Mouse (Mus musculus) G1E (cell line): ENCODE data around the gene Rassf10. TPM values are rescaled to one million over a fixed set of nuclear protein-coding genes. Genes with fewer than 3 reads are reported as not detected.

Experiments
- ATAC-seq: 2 replicates; pipeline ENCODE4 v1.8.0; 2016; ENCODE audit warnings: mild to moderate bottlenecking; ENCODE audit not compliant: insufficient number of reproducible peaks, poor library complexity, low FRiP score, severe bottlenecking; ENCODE audit errors: extremely low read depth
- DNase-seq: peaks from one replicate; pipeline ENCODE4 v3.0.0; 2012; ENCODE audit warnings: low spot score
- H3K27me3 ChIP-seq: 2 replicates; pipeline ENCODE4 v1.6.1; 2012; ENCODE audit warnings: mild to moderate bottlenecking, low read length, inconsistent platforms; ENCODE audit not compliant: insufficient read depth
- H3K36me3 ChIP-seq: replicated peaks from 2 replicates; pipeline ENCODE3; 2012; ENCODE audit warnings: mild to moderate bottlenecking, inconsistent platforms
- H3K4me1 ChIP-seq: 2 replicates; pipeline ENCODE4 v1.6.1; 2012; ENCODE audit warnings: low read depth, low read length, inconsistent platforms, mixed read lengths; ENCODE audit not compliant: insufficient read depth
- H3K4me3 ChIP-seq: 2 replicates; pipeline ENCODE4 v1.5.1; 2012; ENCODE audit warnings: low read depth, mild to moderate bottlenecking, inconsistent platforms, low read length, moderate library complexity, mixed read lengths
- H3K9me3 ChIP-seq: replicated peaks from 2 replicates; pipeline ENCODE4 v1.6.1; 2012; ENCODE audit warnings: inconsistent platforms
- CTCF ChIP-seq: IDR thresholded peaks from 2 replicates; pipeline ENCODE4 v1.5.1; 2012; ENCODE audit warnings: low read depth, low read length, inconsistent platforms, mixed read lengths
- GATA1 ChIP-seq: IDR thresholded peaks from 2 replicates; pipeline ENCODE4 v1.6.1; 2012; ENCODE audit warnings: borderline replicate concordance, low read length, inconsistent platforms, mixed read lengths
- GATA2 ChIP-seq: IDR thresholded peaks from 2 replicates; pipeline ENCODE4 v1.6.1; 2012; ENCODE audit warnings: low read depth, low read length, inconsistent platforms, borderline replicate concordance
- POLR2AphosphoS5 ChIP-seq: IDR thresholded peaks from 2 replicates; pipeline ENCODE4 v1.6.1; 2012; ENCODE audit warnings: low read depth, low read length, inconsistent platforms; ENCODE audit not compliant: insufficient replicate concordance
- TAL1 ChIP-seq: conservative IDR thresholded peaks from 2 replicates; pipeline ENCODE4 v1.6.1; 2012; ENCODE audit warnings: low read depth, low read length, inconsistent platforms, mixed read lengths
- polyA plus RNA-seq: library from polyadenylated mRNA; stranded (reverse); fragments of >175 nt; gene quantifications from 2 replicates; pipeline ENCODE4 v1.2.3, GENCODE M21; 2012
- total RNA-seq, 2 experiments: library from RNA; stranded (forward) in 1 of 2; stranded (reverse) in 1 of 2; fragments of 200-1000 nt in 1 of 2; fragments of >200 nt in 1 of 2; fragmentation: Nextera tagmentation in 1 of 2; gene quantifications; 2 replicates each; pipeline ENCODE4 v1.2.3; 2014 to 2017

The Rassf10 gene
- total and polyA plus RNA-seq, 3 experiments: not detected

- TF ChIP-seq POLR2AphosphoS5 (no peak), CTCF (no peak), GATA1 (no peak), TAL1 (no peak), GATA2 (no peak)
- ATAC-seq: no peak
- H3K9me3 ChIP-seq: peaks cover 29% of the 10 kb centered on the region
- no peaks in the 10 kb centered on the region; the same call in 1 of the 2 replicates for H3K27me3 ChIP-seq
- H3K4me3 ChIP-seq: peak overlapping the region; percentile 27; the same call in 1 of the 2 replicates
- H3K36me3 ChIP-seq: no peaks in the 10 kb centered on the region
- H3K4me1 ChIP-seq: no peaks in the 10 kb centered on the region
- DNase-seq: no peak
Measured at GRCm38 (mm10) chr7:112955103-112955827, 1.5 kb downstream of the Rassf10 start.

- peaks cover 27% of the 10 kb centered on the region for H3K9me3 ChIP-seq
- H3K27me3 ChIP-seq: no peaks in the 10 kb centered on the region; the same call in 1 of the 2 replicates
- no peak for DNase-seq
- no peak for ATAC-seq
- H3K4me1 ChIP-seq: no peaks in the 10 kb centered on the region
- H3K36me3 ChIP-seq: no peaks in the 10 kb centered on the region
- H3K4me3 ChIP-seq: no peak overlapping the region
- TF ChIP-seq TAL1 (no peak), POLR2AphosphoS5 (no peak), GATA1 (no peak), GATA2 (no peak), CTCF (no peak)
Measured at GRCm38 (mm10) chr7:112955955-112956354, 2.2 kb downstream of the Rassf10 start.

GRCm38 (mm10) chr7:112956961-112957360 is 3.2 kb downstream of the Rassf10 start:
- ATAC-seq: no peak
- no peaks in the 10 kb centered on the region; the same call in 1 of the 2 replicates for H3K27me3 ChIP-seq
- no peak for TF ChIP-seq CTCF
- no peak for TF ChIP-seq GATA2
- no peak for TF ChIP-seq GATA1
- no peak for TF ChIP-seq POLR2AphosphoS5

GRCm38 (mm10) chr7:112957630-112958029 is 3.9 kb downstream of the Rassf10 start:
- ATAC-seq (no peak), DNase-seq (no peak)
- TF ChIP-seq CTCF (no peak), GATA1 (no peak), POLR2AphosphoS5 (no peak), TAL1 (no peak), GATA2 (no peak)
- peaks cover 27% of the 10 kb centered on the region for H3K9me3 ChIP-seq
- H3K4me3 ChIP-seq: no peak overlapping the region
- H3K27me3 ChIP-seq: no peaks in the 10 kb centered on the region; the same call in 1 of the 2 replicates
- no peaks in the 10 kb centered on the region for H3K4me1 ChIP-seq
- no peaks in the 10 kb centered on the region for H3K36me3 ChIP-seq

More at GRCm38 (mm10) chr7:112956961-112957360, 3.2 kb downstream of the Rassf10 start:
- Histone ChIP-seq H3K4me3 (no peak overlapping the region), H3K9me3 (peaks cover 27% of the 10 kb centered on the region), H3K4me1 (no peaks in the 10 kb centered on the region), H3K36me3 (no peaks in the 10 kb centered on the region)
- no peak for DNase-seq

GRCm38 (mm10) chr7:112966382-112966781 is 12.6 kb downstream of the Rassf10 start:
- DNase-seq (no peak), ATAC-seq (no peak)
- H3K27me3 ChIP-seq: no peaks in the 10 kb centered on the region
- TF ChIP-seq POLR2AphosphoS5: no peak
- no peak for TF ChIP-seq GATA1
- TF ChIP-seq GATA2: no peak
- TF ChIP-seq CTCF: no peak
- no peak for TF ChIP-seq TAL1
- peaks cover 2% of the 10 kb centered on the region; the same call in 1 of the 2 replicates for H3K9me3 ChIP-seq
- H3K4me1 ChIP-seq: no peaks in the 10 kb centered on the region
- H3K36me3 ChIP-seq: no peaks in the 10 kb centered on the region
- H3K4me3 ChIP-seq: no peak overlapping the region

- H3K27me3 ChIP-seq: no peaks in the 10 kb centered on the region
- no peak overlapping the region for H3K4me3 ChIP-seq
- TF ChIP-seq TAL1 (no peak), CTCF (no peak), GATA1 (no peak), GATA2 (no peak), POLR2AphosphoS5 (no peak)
- H3K4me1 ChIP-seq: no peaks in the 10 kb centered on the region
- no peaks in the 10 kb centered on the region for H3K36me3 ChIP-seq
- ATAC-seq: no peak
- DNase-seq: no peak
- H3K9me3 ChIP-seq: peaks cover 2% of the 10 kb centered on the region; the same call in 1 of the 2 replicates
Measured at GRCm38 (mm10) chr7:112966786-112967185, 13.0 kb downstream of the Rassf10 start.
